Mouse (Mus musculus) embryonic facial prominence, embryonic 11.5 days (tissue): ENCODE results near the gene Aoc2. TPM values are rescaled to one million over a fixed set of nuclear protein-coding genes. Genes with fewer than 3 reads are reported as not detected.
"Not testable (repeated sequence)": the region's sequence is repeated elsewhere in the genome, so short reads cannot be mapped to it uniquely, and the experiment has no call there.

Experiments
- ATAC-seq: fragments of 200-750 bp; cut with Nextera tagmentation; replicated peaks from 2 replicates; pipeline ENCODE4 v1.8.0; 2017; ENCODE audit warnings: low read depth; ENCODE audit not compliant: insufficient number of reproducible peaks, low FRiP score, low TSS enrichment
- DNase-seq: peaks from one replicate; pipeline ENCODE4 v3.0.0-alpha.2; 2015; ENCODE audit warnings: low spot score
- H3K27ac ChIP-seq: fragments of 300-500 bp; sonication (generic); replicated peaks from 2 replicates; pipeline ENCODE4 v1.5.1; 2014; ENCODE audit warnings: mild to moderate bottlenecking, low read depth, low read length, control low read depth
- H3K27me3 ChIP-seq: fragments of 300-500 bp; sonication (generic); 2 replicates; pipeline ENCODE4 v1.6.1; 2014; ENCODE audit warnings: mild to moderate bottlenecking, low read length, moderate library complexity, mixed read lengths; ENCODE audit not compliant: control insufficient read depth, insufficient read depth
- H3K36me3 ChIP-seq: fragments of 300-500 bp; sonication (generic); replicated peaks from 2 replicates; pipeline ENCODE4 v1.6.1; 2014; ENCODE audit warnings: low read depth, mild to moderate bottlenecking, low read length, moderate library complexity, mixed read lengths; ENCODE audit not compliant: control insufficient read depth, insufficient read depth
- H3K4me1 ChIP-seq: fragments of 300-500 bp; sonication (generic); 2 replicates; pipeline ENCODE4 v1.6.1; 2014; ENCODE audit warnings: low read length, mixed read lengths; ENCODE audit not compliant: control insufficient read depth, insufficient read depth
- H3K4me2 ChIP-seq: fragments of 300-500 bp; sonication (generic); 2 replicates; pipeline ENCODE4 v1.6.1; 2014; ENCODE audit warnings: low read depth, mild to moderate bottlenecking, control low read depth, low read length, moderate library complexity
- H3K4me3 ChIP-seq: fragments of 300-500 bp; sonication (generic); 2 replicates; pipeline ENCODE4 v1.5.1; 2014; ENCODE audit warnings: low read depth, low read length, control low read depth
- H3K9ac ChIP-seq: fragments of 300-500 bp; sonication (generic); replicated peaks from 2 replicates; pipeline ENCODE4 v1.6.1; 2014; ENCODE audit warnings: mild to moderate bottlenecking, control low read depth, low read length
- H3K9me3 ChIP-seq: fragments of 300-500 bp; sonication (generic); replicated peaks from 2 replicates; pipeline ENCODE4 v1.6.1; 2016; ENCODE audit warnings: mild to moderate bottlenecking, low read length, inconsistent platforms, mixed read lengths; ENCODE audit not compliant: control insufficient read depth
- WGBS: fragments of 180-500 bp; shearing (Covaris S2); extraction: QIAGEN DNeasy Blood & Tissue Kit; methylation state at CpG from one replicate; pipeline ENCODE4 v1.1.7; 2014; 5-methylcytosine and 5-hydroxymethylcytosine counted together
- microRNA-seq: library from miRNA; unstranded; fragments of <30 nt; microRNA quantifications from one replicate; pipeline ENCODE4, GENCODE M21; 2016; ENCODE audit warnings: borderline number of aligned reads
- polyA plus RNA-seq: library from polyadenylated mRNA; unstranded; fragments of >200 nt; fragmentation: Nextera tagmentation; extraction: Ambion mirVana; gene quantifications from 2 replicates; pipeline ENCODE4 v1.2.1, GENCODE M21; 2014

The Aoc2 gene
- polyA plus RNA-seq, 1 experiment from 2014 or later = 1.2 TPM

- Histone ChIP-seq H3K27ac (no peak overlapping the region), H3K4me3 (no peak overlapping the region), H3K27me3 (no peaks in the 10 kb centered on the region), H3K9ac (no peak overlapping the region), H3K4me2 (no peak overlapping the region), H3K9me3 (no peaks in the 10 kb centered on the region), H3K36me3 (no peaks in the 10 kb centered on the region), H3K4me1 (no peaks in the 10 kb centered on the region)
- WGBS = 82% methylated on average over 5 of the region's 5 CpGs
- no peak for DNase-seq
- no peak for ATAC-seq
Measured at GRCm38 (mm10) chr11:101370141-101370540, 45.3 kb downstream of the Aoc2 start.

GRCm38 (mm10) chr11:101374421-101374938 is 49.6 kb downstream of the Aoc2 start:
- H3K9ac ChIP-seq = no peak overlapping the region
- H3K9me3 ChIP-seq = no peaks in the 10 kb centered on the region
- H3K4me2 ChIP-seq = no peak overlapping the region
- H3K4me3 ChIP-seq = no peak overlapping the region
- H3K36me3 ChIP-seq = no peaks in the 10 kb centered on the region
- 62% methylated on average over 7 of the region's 7 CpGs for WGBS
- no peaks in the 10 kb centered on the region for H3K27me3 ChIP-seq
- H3K4me1 ChIP-seq = no peaks in the 10 kb centered on the region
- ATAC-seq = no peak
- no peak for DNase-seq
- H3K27ac ChIP-seq = no peak overlapping the region

GRCm38 (mm10) chr11:101378196-101378595 is 53.3 kb downstream of the Aoc2 start:
- not testable (repeated sequence) for H3K4me3 ChIP-seq, H3K36me3 ChIP-seq, H3K27me3 ChIP-seq, H3K4me2 ChIP-seq, H3K9ac ChIP-seq, H3K27ac ChIP-seq, H3K4me1 ChIP-seq, H3K9me3 ChIP-seq, ATAC-seq, DNase-seq
- 95% methylated on average over 8 of the region's 8 CpGs for WGBS

- H3K27me3 ChIP-seq = no peaks in the 10 kb centered on the region
- H3K9me3 ChIP-seq = no peaks in the 10 kb centered on the region
- 76% methylated on average over 6 of the region's 6 CpGs for WGBS
- no peaks in the 10 kb centered on the region for H3K36me3 ChIP-seq
- H3K4me3 ChIP-seq = no peak overlapping the region
- H3K4me1 ChIP-seq = no peaks in the 10 kb centered on the region
- H3K4me2 ChIP-seq = no peak overlapping the region
- H3K27ac ChIP-seq = no peak overlapping the region
- DNase-seq (no peak), ATAC-seq (no peak)
- no peak overlapping the region for H3K9ac ChIP-seq
Measured at GRCm38 (mm10) chr11:101378926-101379325, 54.1 kb downstream of the Aoc2 start.

Small RNAs within 50 kb of the gene (microRNA-seq; reads per million reads assigned to microRNA genes)
- gene Gm25593 = not detected

Other genes starting within 250 kb of the Aoc2 start
- not detected in 2 replicates for gene Hsd17b1, start 246.7 kb upstream of the Aoc2 start, polyA plus RNA-seq
- gene Coasy, start 242.5 kb upstream of the Aoc2 start, polyA plus RNA-seq = 44.9 and 58.1 TPM in 2 replicates
- 45.7 and 47.9 TPM in 2 replicates for gene Mlx, start 237.8 kb upstream of the Aoc2 start, polyA plus RNA-seq
- 61.2 and 62.4 TPM in 2 replicates for gene Psmc3ip, start 229.6 kb upstream of the Aoc2 start, polyA plus RNA-seq
- 10.7 and 12.7 TPM in 2 replicates for gene Retreg3, start 205.2 kb upstream of the Aoc2 start, polyA plus RNA-seq
- gene Tubg1, start 205.1 kb upstream of the Aoc2 start, polyA plus RNA-seq = 91.6 and 98.4 TPM in 2 replicates
- gene Tubg2, start 169.2 kb upstream of the Aoc2 start, polyA plus RNA-seq = 7.8 and 8.0 TPM in 2 replicates
- 0.28 and 0.39 TPM in 2 replicates for gene Cntnap1, start 154.5 kb upstream of the Aoc2 start, polyA plus RNA-seq
- gene Plekhh3, start 153.7 kb upstream of the Aoc2 start, polyA plus RNA-seq = 3.7 and 5.3 TPM in 2 replicates
- 0.20 TPM in 1 of 2 replicates, not detected in the other for gene Ccr10, start 149.6 kb upstream of the Aoc2 start, polyA plus RNA-seq
- 11.6 and 12.4 TPM in 2 replicates for gene Ezh1, start 98.6 kb upstream of the Aoc2 start, polyA plus RNA-seq
- 64.8 and 69.3 TPM in 2 replicates for gene Ramp2, start 79.0 kb upstream of the Aoc2 start, polyA plus RNA-seq
- 114 and 117 TPM in 2 replicates for gene Vps25, start 71.4 kb upstream of the Aoc2 start, polyA plus RNA-seq
- 2.4 and 3.5 TPM in 2 replicates for gene Wnk4, start 64.5 kb upstream of the Aoc2 start, polyA plus RNA-seq
- 1.6 and 1.8 TPM in 2 replicates for gene Cntd1, start 46.1 kb upstream of the Aoc2 start, polyA plus RNA-seq
- 193 and 212 TPM in 2 replicates for gene Coa3, start 45.9 kb upstream of the Aoc2 start, polyA plus RNA-seq
- 158 and 160 TPM in 2 replicates for gene Becn1, start 22.8 kb upstream of the Aoc2 start, polyA plus RNA-seq
- gene Psme3, start 8.8 kb upstream of the Aoc2 start, polyA plus RNA-seq = 150 and 154 TPM in 2 replicates
- gene Aoc3, start 5.5 kb downstream of the Aoc2 start, polyA plus RNA-seq = 0.04 TPM in 1 of 2 replicates, not detected in the other
- not detected in 2 replicates for gene G6pc, start 42.5 kb downstream of the Aoc2 start, polyA plus RNA-seq
- 89.6 and 90.9 TPM in 2 replicates for gene Aarsd1, start 92.6 kb downstream of the Aoc2 start, polyA plus RNA-seq
- 10.1 and 12.8 TPM in 2 replicates for gene Gm27029, start 99.7 kb downstream of the Aoc2 start, polyA plus RNA-seq
- 10.4 and 11.8 TPM in 2 replicates for gene Rundc1, start 100.0 kb downstream of the Aoc2 start, polyA plus RNA-seq
- gene Ptges3l, start 100.3 kb downstream of the Aoc2 start, polyA plus RNA-seq = 3.5 and 3.9 TPM in 2 replicates
- gene Rpl27, start 117.2 kb downstream of the Aoc2 start, polyA plus RNA-seq = 432 and 435 TPM in 2 replicates
- gene Ifi35, start 123.3 kb downstream of the Aoc2 start, polyA plus RNA-seq = 2.4 and 2.7 TPM in 2 replicates
- gene Rnd2, start 139.9 kb downstream of the Aoc2 start, polyA plus RNA-seq = 9.4 and 10.2 TPM in 2 replicates
- 20.9 and 24.6 TPM in 2 replicates for gene Vat1, start 141.2 kb downstream of the Aoc2 start, polyA plus RNA-seq
- gene Brca1, start 226.9 kb downstream of the Aoc2 start, polyA plus RNA-seq = 21.4 and 24.7 TPM in 2 replicates
- 69.2 and 74.1 TPM in 2 replicates for gene Nbr1, start 227.1 kb downstream of the Aoc2 start, polyA plus RNA-seq